Comparison of ENCODE assay signal across 8 mouse cellular contexts in genomic region chr15:96699521-96700511, GRCm38 (mm10). TPM values are rescaled to one million over a fixed set of nuclear protein-coding genes. Genes with fewer than 3 reads are reported as not detected.
DNase-seq lines count a peak whose midpoint lies in the region; ATAC-seq lines count a peak whose summit lies in the region.

TSS of gene Slc38a2 (minus strand) at chr15:96699730.

- H3K27ac ChIP-seq in forebrain, embryonic 10.5 days, result peak within 1 kb of the TSS; percentile 99
- peak within 1 kb of the TSS; percentile 99 to 100 for H3K27ac ChIP-seq in heart, embryonic 14.5 days (replicated peaks in 1 of 2; ENCODE audit: control insufficient read depth in 1 of 2, insufficient read depth in 1 of 2, low read depth in 2 of 2, low read length in 2 of 2)
- H3K27ac ChIP-seq in liver, embryonic 12.5 days, result peak within 1 kb of the TSS; percentile 97
- peak within 1 kb of the TSS; percentile 96 for H3K27ac ChIP-seq in stomach, embryonic 14.5 days (ENCODE audit: low read length)

- ATAC-seq in heart, embryonic 14.5 days (ENCODE audit: insufficient number of reproducible peaks, insufficient read depth, low FRiP score, low read depth), result peak; percentile 76
- peak; percentile 85 for ATAC-seq in liver, embryonic 12.5 days
- ATAC-seq in stomach, embryonic 14.5 days (ENCODE audit: insufficient number of reproducible peaks, insufficient read depth, low FRiP score, low read depth), result peak; percentile 88

- peak; percentile 94 for DNase-seq in CD4-positive, CD25-positive, alpha-beta regulatory T cell, adult 2 months (ENCODE audit: low read depth, low spot score)
- peak; percentile 73 for DNase-seq in c-Kit-negative CD71-positive TER-119-positive erythroid progenitor cells, embryonic 14.5 days (ENCODE audit: low read depth, low spot score)
- DNase-seq in forebrain, embryonic 10.5 days (ENCODE audit: extremely low spot score, low spot score), result peak; percentile 86
- DNase-seq in kidney, postnatal 14 days, result peak; percentile 95
- DNase-seq in natural killer cell, adult 2 months (ENCODE audit: low spot score in 2 of 2), result peak; percentile 83 to 90

- H3K4me3 ChIP-seq in forebrain, embryonic 10.5 days, result peak within 1 kb of the TSS; percentile 83
- H3K4me3 ChIP-seq in heart, embryonic 14.5 days (ENCODE audit: control insufficient read depth in 1 of 2, insufficient read depth in 1 of 2, low read depth in 1 of 2, low read length in 2 of 2), result peak within 1 kb of the TSS; percentile 96 to 99
- peak within 1 kb of the TSS; percentile 91 for H3K4me3 ChIP-seq in liver, embryonic 12.5 days
- peak within 1 kb of the TSS; percentile 76 for H3K4me3 ChIP-seq in stomach, embryonic 14.5 days (ENCODE audit: low read depth, low read length)

- 0% methylated on average over 74 of the region's 76 CpGs for WGBS in forebrain, embryonic 10.5 days
- under 1% methylated on average over 70 of the region's 76 CpGs for WGBS in heart, embryonic 14.5 days
- WGBS in liver, embryonic 12.5 days (ENCODE audit: insufficient replicate concordance), result 1% methylated on average over 62 of the region's 76 CpGs
- under 1% methylated on average over 76 of the region's 76 CpGs for WGBS in stomach, embryonic 14.5 days

- peak within 1 kb of the TSS; percentile 100 for H3K9ac ChIP-seq in heart, embryonic 14.5 days (ENCODE audit: low read length)
- peak within 1 kb of the TSS; percentile 98 for H3K9ac ChIP-seq in liver, embryonic 12.5 days
- peak within 1 kb of the TSS; percentile 97 for H3K9ac ChIP-seq in stomach, embryonic 14.5 days (replicated peaks; ENCODE audit: low read depth, low read length)

- peaks cover 38% of the 10 kb centered on the region for H3K36me3 ChIP-seq in forebrain, embryonic 10.5 days (replicated peaks)
- peaks cover 38% of the 10 kb centered on the region for H3K36me3 ChIP-seq in heart, embryonic 14.5 days (ENCODE audit: control insufficient read depth, insufficient read depth, low read length)
- H3K36me3 ChIP-seq in liver, embryonic 12.5 days, result peaks cover 37% of the 10 kb centered on the region
- H3K36me3 ChIP-seq in stomach, embryonic 14.5 days (ENCODE audit: control insufficient read depth, insufficient read depth, low read length), result peaks cover 24% of the 10 kb centered on the region

- peaks cover 20% of the 10 kb centered on the region; the same call in 1 of the 2 replicates for H3K27me3 ChIP-seq in forebrain, embryonic 10.5 days (ENCODE audit: poor library complexity, severe bottlenecking)
- no peaks in the 10 kb centered on the region for H3K27me3 ChIP-seq in heart, embryonic 14.5 days (ENCODE audit: control insufficient read depth, insufficient read depth, low read length)
- H3K27me3 ChIP-seq in liver, embryonic 12.5 days (replicated peaks), result peaks cover 7% of the 10 kb centered on the region; the same call in 1 of the 2 replicates
- H3K27me3 ChIP-seq in stomach, embryonic 14.5 days (ENCODE audit: control insufficient read depth, insufficient read depth, low read length), result no peaks in the 10 kb centered on the region

- H3K9me3 ChIP-seq in forebrain, embryonic 10.5 days, result no peaks in the 10 kb centered on the region
- H3K9me3 ChIP-seq in heart, embryonic 14.5 days (ENCODE audit: control insufficient read depth, low read length), result no peaks in the 10 kb centered on the region
- H3K9me3 ChIP-seq in liver, embryonic 12.5 days (replicated peaks), result no peaks in the 10 kb centered on the region
- H3K9me3 ChIP-seq in stomach, embryonic 14.5 days (ENCODE audit: control insufficient read depth, low read depth, low read length), result no peaks in the 10 kb centered on the region

- H3K4me1 ChIP-seq in forebrain, embryonic 10.5 days, result peaks cover 42% of the 10 kb centered on the region
- peaks cover 16 to 27% of the 10 kb centered on the region in 2 experiments for H3K4me1 ChIP-seq in heart, embryonic 14.5 days (ENCODE audit: control insufficient read depth in 2 of 2, insufficient read depth in 2 of 2, low read length in 2 of 2)
- H3K4me1 ChIP-seq in liver, embryonic 12.5 days, result peaks cover 45% of the 10 kb centered on the region
- peaks cover 24% of the 10 kb centered on the region for H3K4me1 ChIP-seq in stomach, embryonic 14.5 days (ENCODE audit: control insufficient read depth, insufficient read depth, low read length)

- peak within 1 kb of the TSS; percentile 77 for H3K4me2 ChIP-seq in heart, embryonic 14.5 days (ENCODE audit: low read length)
- H3K4me2 ChIP-seq in liver, embryonic 12.5 days, result peak within 1 kb of the TSS; percentile 93
- H3K4me2 ChIP-seq in stomach, embryonic 14.5 days (replicated peaks; ENCODE audit: low read depth, low read length), result peak within 1 kb of the TSS; percentile 90

RNA-seq across cellular contexts. Expression of gene Slc38a2, which starts in this region (rescaled TPM):
- polyA plus RNA-seq in forebrain, embryonic 10.5 days (2016; fragmentation: Nextera tagmentation; extraction: Ambion mirVana), result 151 and 159 TPM in 2 replicates
- polyA plus RNA-seq in heart, embryonic 14.5 days (2014; fragmentation: Nextera tagmentation; extraction: Ambion mirVana), result 191 TPM in 2 replicates
- polyA plus RNA-seq in liver, embryonic 12.5 days (2016; fragmentation: Nextera tagmentation; extraction: Ambion mirVana), result 57.6 and 62.7 TPM in 2 replicates
- polyA plus RNA-seq in stomach, embryonic 14.5 days (2014; fragmentation: Nextera tagmentation; extraction: Ambion mirVana), result 149 and 154 TPM in 2 replicates

Comparison
In these comparisons a context has a peak if more than half of its experiments do, and no peak if none do; other contexts are left out.
1. Peak in every context shown above with its lines: DNase-seq, ATAC-seq, H3K4me3 ChIP-seq and H3K27ac ChIP-seq.